Mouse (Mus musculus) ES-E14 (cell line): ENCODE data around the gene Ung.

Source experiments
- HCFC1 ChIP-seq: IDR thresholded peaks from 2 replicates; pipeline ENCODE4 v1.6.1; 2012; ENCODE audit warnings: low read length, inconsistent platforms, borderline replicate concordance; ENCODE audit not compliant: insufficient read depth
- MAFK ChIP-seq: IDR thresholded peaks from 2 replicates; pipeline ENCODE4 v1.6.1; 2014; ENCODE audit warnings: mild to moderate bottlenecking, low read depth, low read length, inconsistent platforms; ENCODE audit not compliant: insufficient read depth
- ZC3H11A ChIP-seq: IDR thresholded peaks from 2 replicates; pipeline ENCODE4 v1.6.1; 2012; ENCODE audit warnings: low read depth, mild to moderate bottlenecking, inconsistent platforms, low read length, borderline replicate concordance
- ZNF384 ChIP-seq: IDR thresholded peaks from 2 replicates; pipeline ENCODE4 v1.6.1; 2012; ENCODE audit warnings: low read depth, low read length, inconsistent platforms

- TF ChIP-seq ZC3H11A, result no peak
- TF ChIP-seq ZNF384, result no peak
- TF ChIP-seq MAFK, result no peak
- no peak for TF ChIP-seq HCFC1
These were observed 53.3 kb downstream of the Ung start for GRCm38 (mm10) chr5:114183493-114183892.
